Mouse (Mus musculus) liver, embryonic 14.5 days (tissue): Measurements from ENCODE around the gene Efna1. TPM values are rescaled to one million over a fixed set of nuclear protein-coding genes. Genes with fewer than 3 reads are reported as not detected.

Experiments used
- ATAC-seq: fragments of 200-750 bp; cut with Nextera tagmentation; 2 replicates; pipeline ENCODE4 v1.8.0; 2017; ENCODE audit warnings: moderate number of reproducible peaks, mild to moderate bottlenecking, moderate library complexity; ENCODE audit not compliant: insufficient read depth
- DNase-seq, 3 experiments: peaks; one replicate each; pipeline ENCODE4 v3.0.0-alpha.2; 2012 to 2013; ENCODE audit warnings: low read depth in 3 of 3, low spot score in 3 of 3
- H3K27ac ChIP-seq: fragments of 300-500 bp; sonication (generic); 2 replicates; pipeline ENCODE4 v1.5.1; 2014; ENCODE audit warnings: moderate library complexity, mild to moderate bottlenecking, control low read depth, inconsistent platforms
- H3K27me3 ChIP-seq: fragments of 300-500 bp; sonication (generic); 2 replicates; pipeline ENCODE4 v1.6.1; 2014; ENCODE audit warnings: mild to moderate bottlenecking, low read length, moderate library complexity; ENCODE audit not compliant: control insufficient read depth, insufficient read depth
- H3K36me3 ChIP-seq: fragments of 300-500 bp; sonication (generic); replicated peaks from 2 replicates; pipeline ENCODE4 v1.6.1; 2014; ENCODE audit warnings: low read depth; ENCODE audit not compliant: control insufficient read depth, insufficient read depth
- H3K4me1 ChIP-seq, 2 experiments: fragments of 200-500 bp in 1 of 2; fragments of 300-500 bp in 1 of 2; sonication (generic) in 1 of 2; replicated peaks; 2 replicates each; pipeline ENCODE4 v1.6.1; 2012 to 2014; ENCODE audit warnings: antibody characterized with exemption in 1 of 2, inconsistent platforms in 1 of 2, low read length in 1 of 2; ENCODE audit not compliant: control insufficient read depth in 2 of 2, insufficient read depth in 2 of 2
- H3K4me2 ChIP-seq: fragments of 300-500 bp; sonication (generic); 2 replicates; pipeline ENCODE4 v1.6.1; 2014; ENCODE audit warnings: low read depth, mild to moderate bottlenecking, control low read depth, moderate library complexity
- H3K4me3 ChIP-seq, 2 experiments: fragments of 200-500 bp in 1 of 2; fragments of 300-500 bp in 1 of 2; sonication (generic) in 1 of 2; 2 replicates each; pipeline ENCODE4 v1.5.1; 2012 to 2014; ENCODE audit warnings: low read depth in 2 of 2, low read length in 2 of 2, mild to moderate bottlenecking in 2 of 2, control low read depth in 1 of 2, inconsistent platforms in 1 of 2, moderate library complexity in 1 of 2; ENCODE audit not compliant: insufficient read depth in 1 of 2
- H3K9ac ChIP-seq: fragments of 300-500 bp; sonication (generic); replicated peaks from 2 replicates; pipeline ENCODE4 v1.6.1; 2014; ENCODE audit warnings: mild to moderate bottlenecking, control low read depth, moderate library complexity
- H3K9me3 ChIP-seq: fragments of 300-500 bp; sonication (generic); 2 replicates; pipeline ENCODE4 v1.6.1; 2016; ENCODE audit warnings: low read length, mixed read lengths; ENCODE audit not compliant: control insufficient read depth
- CTCF ChIP-seq: IDR thresholded peaks from 2 replicates; pipeline ENCODE4 v1.5.1; 2016; ENCODE audit warnings: antibody characterized with exemption, low read depth, control low read depth
- EP300 ChIP-seq: IDR thresholded peaks from 2 replicates; pipeline ENCODE4 v1.6.1; 2016; ENCODE audit warnings: antibody characterized with exemption, low read depth
- WGBS: fragments of 180-500 bp; shearing (Covaris S2); extraction: QIAGEN DNeasy Blood & Tissue Kit; methylation state at CpG from one replicate; pipeline ENCODE4 v1.1.7; 2014; ENCODE audit not compliant: insufficient replicate concordance; 5-methylcytosine and 5-hydroxymethylcytosine counted together
- polyA plus RNA-seq, 2 experiments: library from polyadenylated mRNA; depleted of rRNA in 1 of 2; stranded (reverse) in 1 of 2; unstranded in 1 of 2; fragments of >200 nt; fragmentation: Nextera tagmentation in 1 of 2; extraction: Ambion mirVana in 1 of 2; gene quantifications; 2 replicates each; pipeline versions ENCODE4 v1.2.1 to v1.2.3; 2012 to 2014

Gene Efna1
- polyA plus RNA-seq, 2 experiments = 2.9 to 3.7 TPM

GRCm38 (mm10) chr3:89262417-89262816, 18.5 kb downstream of the Efna1 start:
- Histone ChIP-seq H3K36me3 (no peaks in the 10 kb centered on the region), H3K4me2 (no peak overlapping the region), H3K9me3 (no peaks in the 10 kb centered on the region), H3K9ac (no peak overlapping the region), H3K4me1 (peaks cover 4 to 6% of the 10 kb centered on the region in 2 experiments; a peak in 2 of 4 replicates), H3K27ac (no peak overlapping the region), H3K4me3 (no peak overlapping the region), H3K27me3 (peaks cover 2% of the 10 kb centered on the region; the same call in 1 of the 2 replicates)
- ATAC-seq (no peak), DNase-seq (no peak)
- 41% methylated on average over 10 of the region's 10 CpGs for WGBS
- no peak for TF ChIP-seq EP300
- no peak for TF ChIP-seq CTCF

GRCm38 (mm10) chr3:89260211-89260610, 20.7 kb downstream of the Efna1 start:
- DNase-seq (no peak), ATAC-seq (no peak)
- Histone ChIP-seq H3K9me3 (no peaks in the 10 kb centered on the region), H3K9ac (no peak overlapping the region), H3K4me2 (no peak overlapping the region), H3K27ac (no peak overlapping the region), H3K4me1 (no peaks in the 10 kb centered on the region; a peak in 1 of 4 replicates), H3K27me3 (peaks cover 2% of the 10 kb centered on the region; the same call in 1 of the 2 replicates), H3K4me3 (no peak overlapping the region), H3K36me3 (no peaks in the 10 kb centered on the region)
- WGBS = 51% methylated on average over 3 of the region's 3 CpGs
- no peak for TF ChIP-seq EP300
- no peak for TF ChIP-seq CTCF

DNA sequence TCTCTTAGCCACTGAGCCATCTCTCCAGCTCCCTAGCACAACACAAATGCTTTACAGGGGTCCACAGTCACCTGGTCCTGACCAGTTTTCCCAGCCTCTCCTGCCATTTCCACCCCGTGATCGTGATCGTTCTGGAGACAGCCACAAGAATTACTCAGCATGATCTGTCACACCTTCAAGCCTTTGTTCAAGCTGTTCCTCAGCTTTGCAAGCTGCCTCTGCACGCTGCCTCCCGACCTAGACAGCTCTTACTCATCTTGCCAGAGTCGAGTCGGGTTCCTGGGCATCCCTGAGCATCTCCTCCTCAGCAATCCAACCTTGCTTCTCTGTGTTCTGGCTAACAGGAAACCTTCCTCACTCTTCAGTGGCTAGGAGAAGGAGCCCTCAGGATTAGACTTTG, 21.9 kb downstream of the Efna1 start, which contains the start of gene Dpm3:
Gene Dpm3 (plus strand): TSS at position 283 of the 400 bp plus-strand sequence.
- TF ChIP-seq EP300 (no peak), CTCF (no peak)
- 39% methylated on average over 7 of the region's 7 CpGs for WGBS

GRCm38 (mm10) chr3:89256177-89256576, 24.8 kb downstream of the Efna1 start:
- peaks cover 0 to 5% of the 10 kb centered on the region in 2 experiments; a peak in 2 of 4 replicates for H3K4me1 ChIP-seq
- no peak overlapping the region for H3K4me2 ChIP-seq
- DNase-seq = no peak
- no peak for ATAC-seq
- no peak overlapping the region for H3K4me3 ChIP-seq
- no peaks in the 10 kb centered on the region for H3K9me3 ChIP-seq
- H3K27ac ChIP-seq = no peak overlapping the region
- WGBS = 56% methylated on average over 5 of the region's 5 CpGs
- H3K9ac ChIP-seq = no peak overlapping the region
- H3K27me3 ChIP-seq = peaks cover 11% of the 10 kb centered on the region
- TF ChIP-seq CTCF (no peak), EP300 (no peak)
- H3K36me3 ChIP-seq = no peaks in the 10 kb centered on the region

More for the DNA sequence above, 21.9 kb downstream of the Efna1 start, which contains the start of gene Dpm3:
- no peak within 1 kb of the TSS for H3K9ac ChIP-seq
- H3K9me3 ChIP-seq = no peaks in the 10 kb centered on the region
- H3K36me3 ChIP-seq = no peaks in the 10 kb centered on the region
- ATAC-seq (no peak), DNase-seq (no peak)
- H3K4me1 ChIP-seq = peaks cover 0 to 2% of the 10 kb centered on the region in 2 experiments; a peak in 1 of 4 replicates
- H3K27ac ChIP-seq = no peak within 1 kb of the TSS
- no peak within 1 kb of the TSS for H3K4me3 ChIP-seq
- H3K27me3 ChIP-seq = peaks cover 2% of the 10 kb centered on the region; the same call in 1 of the 2 replicates
- no peak within 1 kb of the TSS for H3K4me2 ChIP-seq

- Histone ChIP-seq H3K4me2 (no peak overlapping the region), H3K4me3 (no peak overlapping the region), H3K9me3 (no peaks in the 10 kb centered on the region), H3K36me3 (no peaks in the 10 kb centered on the region), H3K27me3 (peaks cover 11% of the 10 kb centered on the region), H3K27ac (no peak overlapping the region), H3K4me1 (peaks cover 0 to 10% of the 10 kb centered on the region in 2 experiments; a peak in 2 of 4 replicates), H3K9ac (no peak overlapping the region)
- 28% methylated on average over 5 of the region's 5 CpGs for WGBS
- TF ChIP-seq CTCF (no peak), EP300 (no peak)
- ATAC-seq (0 out of 2 replicates have a peak, but pooled peaks have one; percentile 37), DNase-seq (peak in 1 of 3 experiments; percentile 24)
Measured at GRCm38 (mm10) chr3:89254994-89255393, 25.9 kb downstream of the Efna1 start.
